Comparison of ENCODE assay signal across 8 mouse cellular contexts in genomic region chr10:126935556-126936381, GRCm38 (mm10). TPM values are rescaled to one million over a fixed set of nuclear protein-coding genes. Genes with fewer than 3 reads are reported as not detected.
DNase-seq lines count a peak whose midpoint lies in the region; ATAC-seq and TF ChIP-seq lines count a peak whose summit lies in the region.

No protein-coding gene starts in this region.

- H3K9ac ChIP-seq in heart, adult 2 months (ENCODE audit: low read depth, low read length): 0 out of 2 replicates have a peak overlapping the region, but pooled peaks have one; percentile 14
- H3K9ac ChIP-seq in neural tube, embryonic 13.5 days: 0 out of 2 replicates have a peak overlapping the region, but pooled peaks have one; percentile 31
- H3K9ac ChIP-seq in limb, embryonic 11.5 days (ENCODE audit: low read length): peak overlapping the region; percentile 60

- no peak for DNase-seq in heart, adult 2 months
- DNase-seq in heart, adult 8-10 months (ENCODE audit: low spot score): no peak
- no peak for DNase-seq in neural tube, embryonic 10.5 days (ENCODE audit: extremely low spot score, low spot score)
- DNase-seq in limb, embryonic 11.5 days (ENCODE audit: low spot score): peak; percentile 50
- peak; percentile 56 for DNase-seq in thymus, postnatal 0 days (ENCODE audit: low spot score)
- DNase-seq in adrenal gland, postnatal 4 days (ENCODE audit: low spot score in 2 of 2): no peak
- DNase-seq in kidney, postnatal 10 days: no peak

- no peaks in the 10 kb centered on the region for H3K27me3 ChIP-seq in heart, adult 2 months (ENCODE audit: control insufficient read depth, insufficient read depth, low read length)
- H3K27me3 ChIP-seq in neural tube, embryonic 13.5 days: 0 out of 2 replicates have a peak, but pooled peaks cover under 1% of the 10 kb centered on the region
- no peaks in the 10 kb centered on the region for H3K27me3 ChIP-seq in limb, embryonic 11.5 days (ENCODE audit: control insufficient read depth, insufficient read depth, low read length)

- H3K36me3 ChIP-seq in heart, adult 2 months (ENCODE audit: control insufficient read depth, insufficient read depth, low read length): no peaks in the 10 kb centered on the region
- no peaks in the 10 kb centered on the region for H3K36me3 ChIP-seq in neural tube, embryonic 13.5 days
- no peaks in the 10 kb centered on the region for H3K36me3 ChIP-seq in limb, embryonic 11.5 days (ENCODE audit: control insufficient read depth, insufficient read depth, low read length)

- no peaks in the 10 kb centered on the region for H3K9me3 ChIP-seq in neural tube, embryonic 13.5 days
- H3K9me3 ChIP-seq in limb, embryonic 11.5 days (ENCODE audit: control insufficient read depth, low read length): no peaks in the 10 kb centered on the region

- no peak for TF ChIP-seq EP300 in heart, adult 2 months (IDR thresholded peaks at IDR 0.05; ENCODE audit: insufficient read depth, low read depth, low read length)

- H3K27ac ChIP-seq in heart, adult 2 months: peak overlapping the region; percentile 41
- peak overlapping the region; percentile 42 for H3K27ac ChIP-seq in neural tube, embryonic 13.5 days (replicated peaks)
- H3K27ac ChIP-seq in limb, embryonic 11.5 days (replicated peaks; ENCODE audit: low read depth, low read length): peak overlapping the region; percentile 85

- H3K79me2 ChIP-seq in heart, adult 2 months (replicated peaks; ENCODE audit: control insufficient read depth, insufficient read depth, low read length): no peaks in the 10 kb centered on the region

- peaks cover 7% of the 10 kb centered on the region for H3K4me1 ChIP-seq in heart, adult 2 months (ENCODE audit: control insufficient read depth, insufficient read depth, low read length)
- peaks cover 18% of the 10 kb centered on the region for H3K4me1 ChIP-seq in neural tube, embryonic 13.5 days (replicated peaks)
- H3K4me1 ChIP-seq in limb, embryonic 11.5 days (ENCODE audit: control insufficient read depth, insufficient read depth, low read length): peaks cover 17% of the 10 kb centered on the region

- TF ChIP-seq CTCF in heart, adult 2 months (IDR thresholded peaks at IDR 0.05): no peak

- WGBS in heart, adult 2 months: 41% methylated on average over 18 of the region's 18 CpGs
- WGBS in neural tube, embryonic 13.5 days: 61% methylated on average over 18 of the region's 18 CpGs
- 53% methylated on average over 18 of the region's 18 CpGs for WGBS in limb, embryonic 11.5 days

- no peak overlapping the region for H3K4me2 ChIP-seq in neural tube, embryonic 13.5 days
- H3K4me2 ChIP-seq in limb, embryonic 11.5 days (ENCODE audit: low read depth, severe bottlenecking): peak overlapping the region; percentile 15; the same call in 1 of the 2 replicates

- no peak overlapping the region for H3K4me3 ChIP-seq in heart, adult 2 months
- no peak overlapping the region for H3K4me3 ChIP-seq in neural tube, embryonic 13.5 days
- H3K4me3 ChIP-seq in limb, embryonic 11.5 days (ENCODE audit: low read depth, low read length): no peak overlapping the region

- no peak for TF ChIP-seq POLR2A in heart, adult 2 months (IDR thresholded peaks at IDR 0.05; ENCODE audit: insufficient read depth, low read depth, low read length)

- ATAC-seq in neural tube, embryonic 13.5 days (ENCODE audit: low read depth): no peak; the same call in 1 of the 2 replicates
- ATAC-seq in limb, embryonic 11.5 days (ENCODE audit: insufficient number of reproducible peaks, low FRiP score, low TSS enrichment, low read depth): peak; percentile 32; the same call in 1 of the 2 replicates

- intact Hi-C loops in heart, adult 2 months (cut with DNase I): no loop called here

RNA-seq across cellular contexts. Expression of gene Atp23, which starts 34.6 kb away (rescaled TPM):
- 1 to 10 TPM; 4.9 to 5.5 TPM for total RNA-seq in heart, adult 2 months (2021)
- 5.3 and 5.5 TPM in 2 replicates for polyA plus RNA-seq in heart, adult 2 months (2012; rRNA removed)
- total RNA-seq in heart, adult 8-10 months (2022): 1 to 10 TPM; 3.7 to 5.8 (median 4.7) TPM
- polyA plus RNA-seq in neural tube, embryonic 13.5 days (2015; fragmentation: Nextera tagmentation; extraction: Ambion mirVana): 10.5 and 12.0 TPM in 2 replicates
- 20.8 and 21.9 TPM in 2 replicates for polyA plus RNA-seq in limb, embryonic 11.5 days (2014; fragmentation: Nextera tagmentation; extraction: Ambion mirVana)
- 15.8 and 17.5 TPM in 2 replicates for polyA plus RNA-seq in thymus, postnatal 0 days (2015; fragmentation: Nextera tagmentation; extraction: Ambion mirVana)
- total RNA-seq in adrenal gland, postnatal 4 days (2021): 10 to 100 TPM; 11.1 to 11.6 TPM

RNA-seq across cellular contexts. Expression of gene Ctdsp2, which starts 42.7 kb away (rescaled TPM):
- total RNA-seq in heart, adult 2 months (2021): 100 to 1,000 TPM in 1 of 2 experiments, 10 to 100 TPM in 1; 82.2 to 108 TPM
- polyA plus RNA-seq in heart, adult 2 months (2012; rRNA removed): 85.6 and 114 TPM in 2 replicates
- 100 to 1,000 TPM in 2 of 4 experiments, 10 to 100 TPM in 2; 84.6 to 110 (median 95.0) TPM for total RNA-seq in heart, adult 8-10 months (2022)
- 21.9 and 26.9 TPM in 2 replicates for polyA plus RNA-seq in neural tube, embryonic 13.5 days (2015; fragmentation: Nextera tagmentation; extraction: Ambion mirVana)
- polyA plus RNA-seq in limb, embryonic 11.5 days (2014; fragmentation: Nextera tagmentation; extraction: Ambion mirVana): 77.3 and 84.9 TPM in 2 replicates
- 30.3 and 34.3 TPM in 2 replicates for polyA plus RNA-seq in thymus, postnatal 0 days (2015; fragmentation: Nextera tagmentation; extraction: Ambion mirVana)
- total RNA-seq in adrenal gland, postnatal 4 days (2021): 100 to 1,000 TPM; 244 to 246 TPM

Comparison
In these comparisons a context has a peak if more than half of its experiments do, and no peak if none do; other contexts are left out.
1. DNase-seq: peak in limb, embryonic 11.5 days (single experiment) and thymus, postnatal 0 days (single experiment); none in heart, adult 2 months (0 of 2), heart, adult 8-10 months (single experiment), neural tube, embryonic 10.5 days (single experiment), adrenal gland, postnatal 4 days (0 of 2) and kidney, postnatal 10 days (single experiment).
2. Peak in every context shown above with its lines, with median percentiles within 50 percentile points of each other: H3K27ac ChIP-seq and H3K9ac ChIP-seq.